Mouse (Mus musculus) heart, postnatal 0 days (tissue): ENCODE measurements around the gene Kif5c. TPM values are rescaled to one million over a fixed set of nuclear protein-coding genes. Genes with fewer than 3 reads are reported as not detected.

Experiments used
- ATAC-seq: fragments of 200-750 bp; cut with Nextera tagmentation; 2 replicates; pipeline ENCODE4 v1.8.0; 2017; ENCODE audit warnings: low read depth, moderate number of reproducible peaks, moderate library complexity; ENCODE audit not compliant: insufficient read depth
- DNase-seq: peaks from one replicate; pipeline ENCODE4 v3.0.0-alpha.2; 2016; ENCODE audit warnings: low spot score
- H3K27ac ChIP-seq: fragments of 300-500 bp; sonication (generic); 2 replicates; pipeline ENCODE4 v1.5.1; 2014; ENCODE audit warnings: low read depth, mild to moderate bottlenecking
- H3K27me3 ChIP-seq: fragments of 300-500 bp; sonication (generic); 2 replicates; pipeline ENCODE4 v1.6.1; 2014; ENCODE audit warnings: low read length, mixed read lengths; ENCODE audit not compliant: control insufficient read depth, insufficient read depth
- H3K36me3 ChIP-seq: fragments of 300-500 bp; sonication (generic); replicated peaks from 2 replicates; pipeline ENCODE4 v1.6.1; 2014; ENCODE audit warnings: low read length, mixed read lengths; ENCODE audit not compliant: control insufficient read depth, insufficient read depth
- H3K4me1 ChIP-seq: fragments of 300-500 bp; sonication (generic); 2 replicates; pipeline ENCODE4 v1.6.1; 2014; ENCODE audit warnings: antibody characterized with exemption; ENCODE audit not compliant: control insufficient read depth, insufficient read depth
- H3K4me2 ChIP-seq: fragments of 300-500 bp; sonication (generic); 2 replicates; pipeline ENCODE4 v1.6.1; 2014; ENCODE audit warnings: low read depth, mild to moderate bottlenecking, low read length, moderate library complexity
- H3K4me3 ChIP-seq: fragments of 300-500 bp; sonication (generic); 2 replicates; pipeline ENCODE4 v1.5.1; 2014; ENCODE audit warnings: low read depth, low read length
- H3K9ac ChIP-seq: fragments of 300-500 bp; sonication (generic); replicated peaks from 2 replicates; pipeline ENCODE4 v1.6.1; 2014; ENCODE audit warnings: low read depth, low read length, mixed read lengths
- H3K9me3 ChIP-seq: fragments of 300-500 bp; sonication (generic); replicated peaks from 2 replicates; pipeline ENCODE4 v1.6.1; 2016; ENCODE audit warnings: low read length; ENCODE audit not compliant: control insufficient read depth
- CTCF ChIP-seq: IDR thresholded peaks from 2 replicates; pipeline ENCODE4 v1.5.1; 2016; ENCODE audit warnings: antibody characterized with exemption, control low read depth, low read depth
- EP300 ChIP-seq: IDR thresholded peaks from 2 replicates; pipeline ENCODE4 v1.6.1; 2016; ENCODE audit warnings: antibody characterized with exemption, low read depth
- WGBS: fragments of 180-500 bp; shearing (Covaris S2); extraction: QIAGEN DNeasy Blood & Tissue Kit; methylation state at CpG from one replicate; pipeline ENCODE4 v1.1.7; 2014; 5-methylcytosine and 5-hydroxymethylcytosine counted together
- polyA plus RNA-seq: library from polyadenylated mRNA; unstranded; fragments of >200 nt; fragmentation: Nextera tagmentation; extraction: Ambion mirVana; gene quantifications from 2 replicates; pipeline ENCODE4 v1.2.1, GENCODE M21; 2015
- total RNA-seq: library from RNA; depleted of rRNA; stranded (reverse); fragments of >200 nt; gene quantifications from 2 replicates; pipeline ENCODE4 v1.2.3, GENCODE M21; 2014; ENCODE audit warnings: low replicate concordance

Kif5c gene
- total and polyA plus RNA-seq, 2 experiments from 2014 or later, result 0.34 to 0.76 TPM

DNA sequence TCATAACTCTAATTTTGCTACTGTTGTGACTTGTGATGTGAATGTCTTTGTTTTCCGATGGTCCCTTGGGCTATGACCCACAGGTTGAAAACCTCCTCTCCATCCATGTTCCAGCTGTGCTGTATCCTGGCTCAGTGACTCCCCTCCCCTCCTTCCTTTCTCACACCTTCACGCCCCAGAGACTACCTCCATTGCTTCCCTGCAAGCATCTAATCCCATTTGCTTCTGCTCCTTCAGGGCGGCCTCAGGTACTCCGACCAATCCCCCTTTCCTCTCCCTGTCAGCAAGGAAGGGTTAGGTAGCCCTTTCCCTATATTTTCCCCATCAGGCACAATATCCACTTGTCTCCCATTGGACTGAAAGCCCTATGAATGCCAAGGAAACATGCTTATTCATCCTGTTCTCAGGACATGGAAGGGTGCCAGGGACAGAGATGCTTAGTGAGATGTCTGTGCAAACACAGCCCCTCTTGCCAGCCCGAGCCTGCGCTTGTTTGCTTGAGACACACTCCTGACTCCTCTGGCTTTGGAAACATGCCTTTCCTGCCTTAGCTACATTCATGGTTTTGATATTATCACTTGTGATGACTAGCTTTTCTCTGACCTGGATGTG, 9.1 kb downstream of the Kif5c start:
- Histone ChIP-seq H3K4me2 (no peak overlapping the region), H3K27me3 (no peaks in the 10 kb centered on the region), H3K9ac (no peak overlapping the region), H3K27ac (no peak overlapping the region), H3K36me3 (no peaks in the 10 kb centered on the region), H3K9me3 (no peaks in the 10 kb centered on the region), H3K4me3 (no peak overlapping the region), H3K4me1 (no peaks in the 10 kb centered on the region)
- ATAC-seq, result no peak
- no peak for TF ChIP-seq EP300
- no peak for TF ChIP-seq CTCF
- 74% methylated on average over 6 of the region's 6 CpGs for WGBS
- no peak for DNase-seq

DNA sequence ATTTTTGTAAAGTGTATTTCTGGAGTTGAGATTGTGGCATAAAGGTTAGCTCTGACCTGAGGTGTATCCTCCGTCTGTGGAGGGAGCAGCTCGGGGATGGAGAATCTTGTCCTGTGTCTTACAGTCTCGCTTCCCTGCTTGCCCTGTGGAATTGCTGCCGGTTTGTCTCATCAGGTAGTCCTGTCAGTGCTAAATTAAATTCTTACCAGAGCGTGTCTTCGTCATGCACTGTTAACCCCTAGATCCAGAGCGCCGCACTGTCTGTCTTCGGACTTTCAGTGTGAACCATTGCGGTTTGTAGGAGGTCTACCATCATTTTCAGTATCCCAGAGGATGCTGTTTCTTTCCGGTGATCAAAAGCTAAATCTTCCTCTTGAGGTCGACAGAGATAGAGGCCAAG, 10.1 kb downstream of the Kif5c start:
- H3K27ac ChIP-seq, result no peak overlapping the region
- no peak overlapping the region for H3K9ac ChIP-seq
- H3K27me3 ChIP-seq, result no peaks in the 10 kb centered on the region
- DNase-seq (no peak), ATAC-seq (no peak)
- no peaks in the 10 kb centered on the region for H3K4me1 ChIP-seq
- H3K36me3 ChIP-seq, result no peaks in the 10 kb centered on the region
- no peak overlapping the region for H3K4me2 ChIP-seq
- TF ChIP-seq EP300, result no peak
- TF ChIP-seq CTCF, result no peak
- H3K9me3 ChIP-seq, result no peaks in the 10 kb centered on the region
- no peak overlapping the region for H3K4me3 ChIP-seq
- 88% methylated on average over 12 of the region's 12 CpGs for WGBS

GRCm38 (mm10) chr2:49630636-49631035, 11.5 kb downstream of the Kif5c start:
- no peaks in the 10 kb centered on the region for H3K27me3 ChIP-seq
- H3K27ac ChIP-seq, result no peak overlapping the region
- TF ChIP-seq CTCF (no peak), EP300 (no peak)
- H3K9ac ChIP-seq, result no peak overlapping the region
- ATAC-seq, result no peak
- 69% methylated on average over 6 of the region's 6 CpGs for WGBS
- no peak overlapping the region for H3K4me2 ChIP-seq
- H3K4me1 ChIP-seq, result no peaks in the 10 kb centered on the region
- H3K4me3 ChIP-seq, result no peak overlapping the region
- no peaks in the 10 kb centered on the region for H3K36me3 ChIP-seq
- no peak for DNase-seq
- no peaks in the 10 kb centered on the region for H3K9me3 ChIP-seq

DNA sequence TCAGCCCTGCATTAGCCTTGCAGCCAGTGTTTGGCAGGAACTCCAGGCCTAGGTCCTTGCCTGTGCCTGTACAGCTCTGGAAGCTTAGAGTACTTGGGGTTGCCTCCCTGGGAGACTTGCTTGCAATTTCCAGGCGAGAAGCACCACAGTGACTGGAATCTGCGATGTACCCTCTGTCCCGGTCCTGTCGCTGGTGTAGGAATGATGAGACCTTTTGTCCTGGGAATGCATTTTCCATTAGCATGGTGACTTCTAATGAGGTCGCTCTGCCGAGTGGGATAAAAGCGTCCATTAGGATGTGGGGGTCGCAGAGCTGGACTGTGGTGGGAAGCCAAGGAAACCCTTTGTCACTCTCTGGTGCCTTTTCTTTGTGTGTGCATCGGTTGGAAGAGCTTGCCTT, 14.1 kb downstream of the Kif5c start:
- no peak for ATAC-seq
- no peak overlapping the region for H3K9ac ChIP-seq
- no peak for TF ChIP-seq EP300
- no peak for TF ChIP-seq CTCF

DNA sequence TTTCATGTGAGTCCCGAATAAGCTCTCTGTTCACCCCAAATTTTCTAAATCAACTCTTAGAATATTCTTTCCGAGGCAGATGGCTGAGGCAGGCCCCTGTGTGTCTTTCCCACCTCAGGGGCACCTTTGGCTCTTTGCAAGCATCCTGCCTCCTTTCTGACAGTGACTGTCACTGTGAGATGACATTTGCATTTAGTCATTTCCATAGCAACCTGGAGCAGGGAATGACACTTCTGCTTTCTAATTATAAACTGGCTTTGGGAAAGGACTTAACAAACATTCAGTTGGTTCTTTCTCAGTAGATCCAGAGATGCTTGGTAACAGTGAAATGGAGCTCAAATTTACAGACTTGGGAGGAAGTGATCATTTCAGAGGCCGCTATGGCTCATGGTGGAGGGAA, 23.7 kb downstream of the Kif5c start:
- Histone ChIP-seq H3K27me3 (no peaks in the 10 kb centered on the region), H3K4me3 (no peak overlapping the region), H3K36me3 (no peaks in the 10 kb centered on the region), H3K9ac (no peak overlapping the region), H3K4me2 (no peak overlapping the region), H3K27ac (no peak overlapping the region), H3K9me3 (no peaks in the 10 kb centered on the region), H3K4me1 (no peaks in the 10 kb centered on the region)
- TF ChIP-seq CTCF, result no peak
- no peak for TF ChIP-seq EP300
- no peak for DNase-seq
- no peak for ATAC-seq
- WGBS, result 72% methylated on average over 3 of the region's 3 CpGs

More for the DNA sequence above, 14.1 kb downstream of the Kif5c start:
- 82% methylated on average over 9 of the region's 9 CpGs for WGBS
- H3K9me3 ChIP-seq, result no peaks in the 10 kb centered on the region
- H3K27me3 ChIP-seq, result no peaks in the 10 kb centered on the region
- no peak overlapping the region for H3K4me3 ChIP-seq
- H3K27ac ChIP-seq, result no peak overlapping the region
- DNase-seq, result no peak
- no peak overlapping the region for H3K4me2 ChIP-seq
- no peaks in the 10 kb centered on the region for H3K4me1 ChIP-seq
- no peaks in the 10 kb centered on the region for H3K36me3 ChIP-seq

GRCm38 (mm10) chr2:49643756-49644155, 24.7 kb downstream of the Kif5c start:
- ATAC-seq, result no peak
- no peak overlapping the region for H3K9ac ChIP-seq
- no peak overlapping the region for H3K4me2 ChIP-seq
- DNase-seq, result no peak
- no peak overlapping the region for H3K4me3 ChIP-seq
- no peak overlapping the region for H3K27ac ChIP-seq
- H3K9me3 ChIP-seq, result no peaks in the 10 kb centered on the region
- 0 out of 2 replicates have a peak, but pooled peaks cover under 1% of the 10 kb centered on the region for H3K4me1 ChIP-seq
- H3K27me3 ChIP-seq, result no peaks in the 10 kb centered on the region
- TF ChIP-seq CTCF (no peak), EP300 (no peak)
- WGBS, result 68% methylated on average over 8 of the region's 8 CpGs
- no peaks in the 10 kb centered on the region for H3K36me3 ChIP-seq
